Mouse (Mus musculus) cortical plate, adult 2 months (tissue): ENCODE data around the gene Rho. TPM values are rescaled to one million over a fixed set of nuclear protein-coding genes. Genes with fewer than 3 reads are reported as not detected.

Experiments
- H3K27ac ChIP-seq: fragments of 200-500 bp; 2 replicates; pipeline ENCODE4 v1.5.1; 2012; ENCODE audit warnings: low read length, control low read depth, inconsistent platforms; ENCODE audit not compliant: insufficient read depth
- H3K4me1 ChIP-seq: fragments of 200-500 bp; 2 replicates; pipeline ENCODE4 v1.6.1; 2011; ENCODE audit warnings: low read length; ENCODE audit not compliant: control insufficient read depth, insufficient read depth
- H3K4me3 ChIP-seq: fragments of 200-500 bp; 2 replicates; pipeline ENCODE4 v1.5.1; 2011; ENCODE audit warnings: mild to moderate bottlenecking, low read length, control low read depth; ENCODE audit not compliant: insufficient read depth
- CTCF ChIP-seq: fragments of 200-500 bp; IDR thresholded peaks from 2 replicates; pipeline ENCODE4 v1.5.1; 2011; ENCODE audit warnings: mild to moderate bottlenecking, control low read depth, low read length; ENCODE audit not compliant: insufficient read depth; ENCODE audit errors: extremely low read depth
- POLR2A ChIP-seq: fragments of 200-500 bp; IDR thresholded peaks from 2 replicates; pipeline ENCODE4 v1.6.1; 2011; ENCODE audit warnings: mild to moderate bottlenecking, low read length, control low read depth; ENCODE audit not compliant: insufficient read depth; ENCODE audit errors: extremely low read depth
- polyA plus RNA-seq: library from polyadenylated mRNA; depleted of rRNA; stranded (reverse); fragments of >200 nt; gene quantifications from 2 replicates; pipeline ENCODE4 v1.2.3, GENCODE M21; 2012

The Rho gene
- polyA plus RNA-seq, 1 experiment, result 0.84 TPM

- no peak for TF ChIP-seq POLR2A
- no peak for TF ChIP-seq CTCF
- H3K4me1 ChIP-seq, result peaks cover 13% of the 10 kb centered on the region; the same call in 1 of the 2 replicates
- H3K4me3 ChIP-seq, result no peak overlapping the region
- H3K27ac ChIP-seq, result no peak overlapping the region
These were observed 33.5 kb upstream of the Rho start for GRCm38 (mm10) chr6:115897926-115898520.

GRCm38 (mm10) chr6:115901062-115901461 lies 30.5 kb upstream of the Rho start:
- no peak overlapping the region for H3K27ac ChIP-seq
- peaks cover 17% of the 10 kb centered on the region; the same call in 1 of the 2 replicates for H3K4me1 ChIP-seq
- TF ChIP-seq POLR2A (no peak), CTCF (peak; percentile 96)
- no peak overlapping the region for H3K4me3 ChIP-seq

GRCm38 (mm10) chr6:115901489-115901931 lies 30.0 kb upstream of the Rho start:
- Histone ChIP-seq H3K27ac (no peak overlapping the region), H3K4me3 (no peak overlapping the region), H3K4me1 (peaks cover 17% of the 10 kb centered on the region; the same call in 1 of the 2 replicates)
- TF ChIP-seq POLR2A (no peak), CTCF (no peak)

- Histone ChIP-seq H3K27ac (peak overlapping the region; percentile 55), H3K4me3 (no peak overlapping the region), H3K4me1 (peaks cover 14% of the 10 kb centered on the region; the same call in 1 of the 2 replicates)
- TF ChIP-seq CTCF (no peak), POLR2A (peak; percentile 40; the same call in 1 of the 2 replicates)
These were observed 29.0 kb upstream of the Rho start for GRCm38 (mm10) chr6:115902545-115902944.

- TF ChIP-seq POLR2A (no peak), CTCF (no peak)
- no peak overlapping the region for H3K27ac ChIP-seq
- H3K4me1 ChIP-seq, result peaks cover 14% of the 10 kb centered on the region; the same call in 1 of the 2 replicates
- no peak overlapping the region for H3K4me3 ChIP-seq
These were observed 26.0 kb upstream of the Rho start for GRCm38 (mm10) chr6:115905568-115905967.

- Histone ChIP-seq H3K4me1 (peaks cover 12% of the 10 kb centered on the region; the same call in 1 of the 2 replicates), H3K4me3 (no peak overlapping the region)
- TF ChIP-seq CTCF (no peak), POLR2A (no peak)
These were observed 25.1 kb upstream of the Rho start for GRCm38 (mm10) chr6:115906455-115906854.

GRCm38 (mm10) chr6:115906871-115907270 lies 24.7 kb upstream of the Rho start:
- H3K4me3 ChIP-seq, result no peak overlapping the region
- no peak overlapping the region for H3K27ac ChIP-seq
- no peak for TF ChIP-seq POLR2A
- TF ChIP-seq CTCF, result no peak
- H3K4me1 ChIP-seq, result peaks cover 13% of the 10 kb centered on the region; the same call in 1 of the 2 replicates

More at GRCm38 (mm10) chr6:115906455-115906854, 25.1 kb upstream of the Rho start:
- H3K27ac ChIP-seq, result no peak overlapping the region

- peaks cover 6% of the 10 kb centered on the region; the same call in 1 of the 2 replicates for H3K4me1 ChIP-seq
- no peak for TF ChIP-seq CTCF
- TF ChIP-seq POLR2A, result no peak
- H3K4me3 ChIP-seq, result no peak overlapping the region
- H3K27ac ChIP-seq, result no peak overlapping the region
These were observed 23.0 kb upstream of the Rho start for GRCm38 (mm10) chr6:115908421-115908982.

- H3K4me3 ChIP-seq, result no peak overlapping the region
- no peak overlapping the region for H3K27ac ChIP-seq
- H3K4me1 ChIP-seq, result peaks cover 9% of the 10 kb centered on the region; the same call in 1 of the 2 replicates
- TF ChIP-seq POLR2A, result no peak
- TF ChIP-seq CTCF, result no peak
These were observed 22.5 kb upstream of the Rho start for GRCm38 (mm10) chr6:115909052-115909451.

- no peak overlapping the region for H3K27ac ChIP-seq
- H3K4me1 ChIP-seq, result peaks cover 13% of the 10 kb centered on the region
- TF ChIP-seq POLR2A (no peak), CTCF (no peak)
- H3K4me3 ChIP-seq, result no peak overlapping the region
These were observed 21.6 kb upstream of the Rho start for GRCm38 (mm10) chr6:115909940-115910339.
